Mouse (Mus musculus) CH12.LX (cell line): ENCODE measurements at regions not wholly inside any gene's neighbourhood (a gene's known extent, or its start where the extent isn't known, plus 50 kb on each side); places are given as distances from the start of the nearest gene placed in this dataset.

Experiments used
- NELFE ChIP-seq: IDR thresholded peaks from 2 replicates; pipeline ENCODE4 v1.6.1; 2011; ENCODE audit warnings: low read depth, low read length, improper control_type of control experiment
- PAX5 ChIP-seq: IDR thresholded peaks from 2 replicates; pipeline ENCODE4 v1.6.1; 2012; ENCODE audit warnings: low read length, inconsistent platforms, mixed read lengths
- RAD21 ChIP-seq: IDR thresholded peaks from 2 replicates; pipeline ENCODE4 v1.6.1; 2011; ENCODE audit warnings: low read depth, mild to moderate bottlenecking, low read length, improper control_type of control experiment, moderate library complexity
- SMC3 ChIP-seq: IDR thresholded peaks from 2 replicates; pipeline ENCODE4 v1.6.1; 2011; ENCODE audit warnings: low read depth, low read length, improper control_type of control experiment
- TBP ChIP-seq: conservative IDR thresholded peaks from 2 replicates; pipeline ENCODE4 v1.6.1; 2011; ENCODE audit warnings: low read depth, low read length, improper control_type of control experiment

DNA sequence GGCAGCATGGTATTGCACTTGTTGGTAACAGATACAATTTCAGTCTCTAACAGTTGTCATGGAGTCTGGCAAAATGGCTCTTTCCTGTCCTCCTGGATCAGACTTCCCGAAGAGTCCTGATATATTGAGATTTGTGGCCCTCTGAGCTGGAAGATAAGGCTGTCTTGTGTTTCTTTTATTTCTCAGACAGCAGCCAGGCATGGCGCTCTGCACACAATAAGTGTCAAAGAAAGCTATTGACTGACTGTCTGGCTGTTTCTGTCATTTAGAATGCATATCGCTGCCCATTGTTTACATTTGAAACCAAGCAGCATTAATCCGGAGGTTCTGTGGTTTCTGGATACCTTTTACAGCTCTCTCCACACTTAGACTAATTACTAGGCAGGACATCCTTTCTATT, 402.8 kb downstream of the Rprm start:
- no peak for TF ChIP-seq TBP
- no peak for TF ChIP-seq PAX5
- TF ChIP-seq RAD21, result no peak
- TF ChIP-seq SMC3, result no peak
- TF ChIP-seq NELFE, result no peak
